Mouse (Mus musculus) hindbrain, embryonic 16.5 days (tissue): ENCODE results near the gene Rab7b. TPM values are rescaled to one million over a fixed set of nuclear protein-coding genes. Genes with fewer than 3 reads are reported as not detected.

Experiments
- polyA plus RNA-seq: library from polyadenylated mRNA; unstranded; fragments of >200 nt; fragmentation: Nextera tagmentation; extraction: Ambion mirVana; gene quantifications from 2 replicates; pipeline ENCODE4 v1.2.1, GENCODE M21; 2015

Rab7b gene
- polyA plus RNA-seq, 1 experiment from 2014 or later, result 1.1 TPM

Other genes with a start within 250 kb of the Rab7b start
- 24.6 and 30.4 TPM in 2 replicates for gene Srgap2, start 161.3 kb upstream of the Rab7b start, polyA plus RNA-seq
- gene Fam72a, start 160.8 kb upstream of the Rab7b start, polyA plus RNA-seq, result 1.1 and 1.6 TPM in 2 replicates
- gene Avpr1b, start 89.5 kb upstream of the Rab7b start, polyA plus RNA-seq, result not detected in 2 replicates
- gene Ctse, start 50.4 kb upstream of the Rab7b start, polyA plus RNA-seq, result not detected in 2 replicates
- 0.15 and 0.18 TPM in 2 replicates for gene Slc26a9, start 55.3 kb downstream of the Rab7b start, polyA plus RNA-seq
- 0.41 and 0.67 TPM in 2 replicates for gene Pm20d1, start 108.7 kb downstream of the Rab7b start, polyA plus RNA-seq
- 20.1 and 23.4 TPM in 2 replicates for gene Slc41a1, start 138.8 kb downstream of the Rab7b start, polyA plus RNA-seq
- gene Rab29, start 178.5 kb downstream of the Rab7b start, polyA plus RNA-seq, result 8.6 and 9.3 TPM in 2 replicates
- 45.0 and 47.7 TPM in 2 replicates for gene Nucks1, start 221.8 kb downstream of the Rab7b start, polyA plus RNA-seq